Mouse (Mus musculus) C2C12 (cell line): ENCODE data around the gene Actbl2.

Experiments used
- CEBPB ChIP-seq: IDR thresholded peaks from one replicate; pipeline ENCODE4 v1.6.1; 2011; ENCODE audit warnings: low read depth, mild to moderate bottlenecking, control low read depth, moderate library complexity
- CTCF ChIP-seq: IDR thresholded peaks from one replicate; pipeline ENCODE4 v1.5.1; 2011; ENCODE audit not compliant: control insufficient read depth, insufficient read depth, insufficient read length
- MAX ChIP-seq: IDR thresholded peaks from one replicate; pipeline ENCODE4 v1.6.1; 2011; ENCODE audit warnings: mild to moderate bottlenecking, control low read depth
- MYOD1 ChIP-seq: IDR thresholded peaks from one replicate; pipeline ENCODE4 v1.6.1; 2011; ENCODE audit warnings: low read depth; ENCODE audit not compliant: control insufficient read depth, insufficient read length
- MYOG ChIP-seq: IDR thresholded peaks from one replicate; pipeline ENCODE4 v1.6.1; 2011; ENCODE audit not compliant: control insufficient read depth, insufficient read length; ENCODE audit errors: extremely low read depth

DNA sequence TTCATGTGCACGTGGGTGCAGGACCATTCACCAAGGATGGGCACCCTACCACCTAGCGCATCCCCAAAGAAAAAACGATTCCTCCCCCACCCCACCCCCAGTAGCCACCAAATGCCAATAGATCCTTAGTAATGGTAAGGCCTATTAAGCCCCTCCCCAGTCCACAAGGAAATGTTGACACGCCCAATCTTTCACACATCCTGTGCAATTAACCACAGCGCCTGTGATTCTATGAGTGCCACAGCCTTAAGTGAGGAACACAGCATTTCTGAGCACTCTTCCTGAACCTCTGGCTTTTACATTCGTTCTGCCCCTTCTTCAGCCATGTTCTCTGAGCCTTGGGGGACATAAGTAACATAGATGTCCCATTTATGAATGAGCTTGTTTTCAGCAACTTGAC, 42.8 kb downstream of the Actbl2 start:
- TF ChIP-seq MYOD1: no peak
- no peak for TF ChIP-seq CTCF
- TF ChIP-seq MAX: no peak
- no peak for TF ChIP-seq CEBPB
- no peak for TF ChIP-seq MYOG
